Mouse (Mus musculus) layer of hippocampus, adult 2 months (tissue): ENCODE data around the gene Rab4b. TPM values are rescaled to one million over a fixed set of nuclear protein-coding genes. Genes with fewer than 3 reads are reported as not detected.

Source experiments
- DNase-seq, 2 experiments: peaks; one replicate each; pipeline ENCODE4 v3.0.0; 2022; ENCODE audit warnings: low spot score in 2 of 2
- H3K27ac ChIP-seq: fragments of 200-600 bp; 2 replicates; pipeline ENCODE4 v1.8.1; 2022
- H3K4me3 ChIP-seq: fragments of 200-600 bp; 2 replicates; pipeline ENCODE4 v1.8.1; 2022; ENCODE audit warnings: mild to moderate bottlenecking
- CTCF ChIP-seq: fragments of 200-600 bp; conservative IDR thresholded peaks from 2 replicates; pipeline ENCODE4 v1.8.1; 2022; ENCODE audit warnings: antibody characterized with exemption, mild to moderate bottlenecking, moderate library complexity
- total RNA-seq, 2 experiments: library from RNA; stranded (reverse); gene quantifications; 2 replicates each; pipeline ENCODE4 v1.2.3; 2021

The Rab4b gene
- total RNA-seq, 2 experiments from 2014 or later = 97.4 to 98.8 TPM

- no peak for DNase-seq
- Histone ChIP-seq H3K4me3 (no peak overlapping the region), H3K27ac (no peak overlapping the region)
- no peak for TF ChIP-seq CTCF
These were observed 19.7 kb upstream of the Rab4b start for GRCm38 (mm10) chr7:27198355-27198754.

GRCm38 (mm10) chr7:27197634-27198033, 18.9 kb upstream of the Rab4b start:
- no peak overlapping the region for H3K27ac ChIP-seq
- no peak overlapping the region for H3K4me3 ChIP-seq
- TF ChIP-seq CTCF = no peak
- no peak for DNase-seq

GRCm38 (mm10) chr7:27197136-27197535, 18.4 kb upstream of the Rab4b start:
- Histone ChIP-seq H3K4me3 (no peak overlapping the region), H3K27ac (no peak overlapping the region)
- no peak for TF ChIP-seq CTCF
- no peak for DNase-seq

GRCm38 (mm10) chr7:27195681-27196611, 17.2 kb upstream of the Rab4b start, which contains the start of the genes BC024978 and Snrpa:
Gene BC024978 (plus strand): TSS chr7:27195781.
Gene Snrpa (minus strand): TSS chr7:27196271.
- no peak for TF ChIP-seq CTCF
- peak; percentile 97 to 99 for DNase-seq
- Histone ChIP-seq H3K4me3 (peak within 1 kb of the TSS; percentile 56), H3K27ac (peak within 1 kb of the TSS; percentile 96)

- TF ChIP-seq CTCF = no peak
- no peak for DNase-seq
- Histone ChIP-seq H3K27ac (no peak overlapping the region), H3K4me3 (no peak overlapping the region)
These were observed 15.0 kb upstream of the Rab4b start for GRCm38 (mm10) chr7:27193731-27194130.

- no peak for TF ChIP-seq CTCF
- DNase-seq = no peak
- no peak overlapping the region for H3K27ac ChIP-seq
- no peak overlapping the region for H3K4me3 ChIP-seq
These were observed 13.7 kb upstream of the Rab4b start for GRCm38 (mm10) chr7:27192434-27192833.

GRCm38 (mm10) chr7:27189271-27189931, 10.7 kb upstream of the Rab4b start:
- no peak overlapping the region for H3K4me3 ChIP-seq
- TF ChIP-seq CTCF = peak; percentile 62
- H3K27ac ChIP-seq = no peak overlapping the region
- no peak for DNase-seq

- no peak overlapping the region for H3K27ac ChIP-seq
- TF ChIP-seq CTCF = no peak
- no peak for DNase-seq
- H3K4me3 ChIP-seq = no peak overlapping the region
These were observed 7.3 kb upstream of the Rab4b start for GRCm38 (mm10) chr7:27185986-27186385.

GRCm38 (mm10) chr7:27184964-27185363, 6.3 kb upstream of the Rab4b start:
- no peak overlapping the region for H3K27ac ChIP-seq
- no peak overlapping the region for H3K4me3 ChIP-seq
- no peak for DNase-seq
- peak; percentile 77 for TF ChIP-seq CTCF

GRCm38 (mm10) chr7:27182498-27182897, 3.8 kb upstream of the Rab4b start:
- DNase-seq = no peak
- Histone ChIP-seq H3K27ac (no peak overlapping the region), H3K4me3 (no peak overlapping the region)
- TF ChIP-seq CTCF = no peak

GRCm38 (mm10) chr7:27180837-27181695, 2.4 kb upstream of the Rab4b start, which contains the start of the genes Gm21983 and Mia:
Gene Gm21983 (minus strand): TSS chr7:27181086.
Gene Mia (minus strand): TSS chr7:27181157.
- no peak for DNase-seq
- Histone ChIP-seq H3K27ac (peak within 1 kb of the TSS; percentile 86), H3K4me3 (no peak within 1 kb of the TSS)
- no peak for TF ChIP-seq CTCF

- H3K27ac ChIP-seq = peak overlapping the region; percentile 86
These were observed 1.3 kb upstream of the Rab4b start for GRCm38 (mm10) chr7:27180036-27180435.

More at GRCm38 (mm10) chr7:27180036-27180435, 1.3 kb upstream of the Rab4b start:
- no peak overlapping the region for H3K4me3 ChIP-seq
- DNase-seq = no peak
- TF ChIP-seq CTCF = no peak
